ENCODE assay signal across 27 mouse cellular contexts in the genomic region with DNA sequence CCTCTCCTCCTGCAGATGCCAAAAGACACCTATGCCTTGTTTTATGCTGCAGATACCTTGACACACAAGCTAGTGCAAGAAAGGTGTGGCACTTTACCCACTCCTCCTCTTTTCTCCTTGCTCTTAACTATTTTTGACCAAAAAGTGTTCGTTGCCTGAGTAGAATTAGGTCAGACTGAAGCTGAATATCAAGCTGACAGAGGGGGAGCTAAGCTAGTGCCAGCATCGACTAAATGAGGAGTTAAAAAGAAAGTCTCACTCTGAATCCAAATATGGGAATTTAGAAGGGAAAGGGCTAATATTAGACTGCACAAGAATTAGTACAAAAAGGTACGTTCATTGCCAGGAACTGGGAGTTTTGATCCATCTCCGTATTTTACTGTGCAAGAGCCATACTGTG.
"Had no signal": no experiment of that assay in that cellular context is flagged by ENCODE, and none has a peak within 500 bp of the region (broad histone marks: within the 10 kb centered on the region; RNA-seq: fewer than 3 reads in every experiment).

No protein-coding gene starts in this region.

- DNase-seq: gastrocnemius, adult 2 months; gastrocnemius, postnatal 10 days; gastrocnemius, postnatal 25 days; heart, adult 2 months; heart, postnatal 10 days; heart, postnatal 4 days; kidney, adult 18-20 months; kidney, adult 8-10 months; kidney, postnatal 10 days; kidney, postnatal 25 days; kidney, postnatal 4 days; layer of hippocampus, adult 9-11 months; liver; liver, embryonic 13.5 days had no signal

- H3K4me1 ChIP-seq: heart, embryonic 10.5 days; heart, embryonic 12.5 days; hindbrain, embryonic 10.5 days; hindbrain, embryonic 12.5 days; intestine, embryonic 15.5 days; limb, embryonic 10.5 days; limb, embryonic 12.5 days; liver, embryonic 13.5 days; liver, embryonic 15.5 days had no signal

- H3K4me2 ChIP-seq: heart, embryonic 12.5 days; hindbrain, embryonic 12.5 days; hindbrain, embryonic 14.5 days; intestine, embryonic 15.5 days; limb, embryonic 12.5 days; liver, embryonic 11.5 days; liver, embryonic 13.5 days; liver, embryonic 15.5 days had no signal

- H3K27me3 ChIP-seq: heart, embryonic 12.5 days; hindbrain, embryonic 12.5 days; intestine, embryonic 15.5 days; limb, embryonic 12.5 days; liver, embryonic 13.5 days; liver, embryonic 15.5 days had no signal

- H3K4me3 ChIP-seq: gastrocnemius, adult 2 months; heart, adult 2 months; heart, embryonic 10.5 days; heart, embryonic 12.5 days; hindbrain, embryonic 10.5 days; hindbrain, embryonic 12.5 days; intestine, embryonic 15.5 days; limb, embryonic 10.5 days; limb, embryonic 12.5 days; liver, embryonic 13.5 days; liver, embryonic 15.5 days had no signal

- ATAC-seq: hindbrain, embryonic 16.5 days; inflammation-experienced regulatory T-cells, adult 6 months; intestine, embryonic 15.5 days; intestine, postnatal 0 days had no signal

- H3K9ac ChIP-seq: heart, embryonic 12.5 days; hindbrain, embryonic 12.5 days; hindbrain, embryonic 14.5 days; intestine, embryonic 15.5 days; limb, embryonic 12.5 days; liver, embryonic 13.5 days; liver, embryonic 15.5 days had no signal

- H3K27ac ChIP-seq: gastrocnemius, adult 2 months; heart, adult 2 months; heart, embryonic 10.5 days; hindbrain, embryonic 10.5 days; hindbrain, embryonic 12.5 days; hindbrain, embryonic 14.5 days; intestine, embryonic 15.5 days; limb, embryonic 10.5 days; limb, embryonic 12.5 days; liver, embryonic 13.5 days; liver, embryonic 15.5 days had no signal

- H3K9me3 ChIP-seq: heart, embryonic 10.5 days; heart, embryonic 12.5 days; hindbrain, embryonic 10.5 days; hindbrain, embryonic 12.5 days; intestine, embryonic 15.5 days; limb, embryonic 10.5 days; limb, embryonic 12.5 days; liver, embryonic 13.5 days; liver, embryonic 15.5 days had no signal

- H3K36me3 ChIP-seq: heart, embryonic 10.5 days; heart, embryonic 12.5 days; hindbrain, embryonic 10.5 days; hindbrain, embryonic 12.5 days; intestine, embryonic 15.5 days; limb, embryonic 10.5 days; limb, embryonic 12.5 days; liver, embryonic 13.5 days; liver, embryonic 15.5 days had no signal
